Comparison of ENCODE assay signal across 8 mouse cellular contexts in the genomic region with DNA sequence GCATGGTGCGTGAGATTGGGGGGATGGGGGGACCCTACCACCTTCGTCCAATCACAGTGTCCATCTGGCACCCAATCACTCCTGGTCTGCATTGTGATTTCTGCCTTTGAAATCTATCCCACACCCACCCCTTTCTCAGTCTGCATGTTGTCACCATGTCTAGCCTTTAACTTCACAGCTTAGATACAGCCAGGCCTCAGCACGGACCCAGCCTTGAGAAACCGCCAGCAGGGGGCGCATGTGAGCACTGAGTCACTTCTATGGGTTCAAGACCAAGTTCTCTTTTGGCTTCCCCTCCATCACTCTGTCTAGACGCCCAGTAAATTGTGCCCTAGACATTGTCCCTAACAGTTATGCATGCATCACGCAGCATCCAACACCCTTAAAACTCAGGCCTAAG. TPM values are rescaled to one million over a fixed set of nuclear protein-coding genes. Genes with fewer than 3 reads are reported as not detected.
DNase-seq lines count a peak whose midpoint lies in the region; ATAC-seq and TF ChIP-seq lines count a peak whose summit lies in the region.
"Had no signal": no experiment of that assay in that cellular context is flagged by ENCODE, and none has a peak within 500 bp of the region (broad histone marks: within the 10 kb centered on the region; RNA-seq: fewer than 3 reads in every experiment).

No protein-coding gene starts in this region.

- no peaks in the 10 kb centered on the region for H3K27me3 ChIP-seq in liver, adult 2 months (ENCODE audit: control insufficient read depth, insufficient read depth, low read length)
- H3K27me3 ChIP-seq in liver, embryonic 11.5 days (replicated peaks; ENCODE audit: control insufficient read depth, insufficient read depth, low read length): no peaks in the 10 kb centered on the region
- H3K27me3 ChIP-seq in forebrain, postnatal 0 days (ENCODE audit: insufficient read depth, low read length): no peaks in the 10 kb centered on the region
- no peaks in the 10 kb centered on the region for H3K27me3 ChIP-seq in liver, embryonic 14.5 days (ENCODE audit: control insufficient read depth, insufficient read depth, low read length)
- H3K27me3 ChIP-seq in spleen, adult 2 months (ENCODE audit: control insufficient read depth, insufficient read depth, low read length): no peaks in the 10 kb centered on the region

- peak; percentile 26 for DNase-seq in liver, adult 2 months (ENCODE audit: extremely low read depth, low read depth, low spot score)
- no peak for DNase-seq in liver, embryonic 11.5 days (ENCODE audit: low spot score)
- peak; percentile 85 for DNase-seq in NIH3T3 (ENCODE audit: low read depth)
- DNase-seq in c-Kit-positive CD71-positive TER-119-positive erythroid progenitor cells, embryonic 14.5 days (ENCODE audit: low spot score): peak; percentile 73
- peak; percentile 63 for DNase-seq in forebrain, postnatal 0 days
- DNase-seq in liver, embryonic 14.5 days (ENCODE audit: low read depth in 3 of 3, low spot score in 3 of 3): peak; percentile 42 to 46 (median 46)
- peak; percentile 36 to 64 for DNase-seq in spleen, adult 2 months (ENCODE audit: low read depth in 1 of 2, low spot score in 2 of 2)

- no peaks in the 10 kb centered on the region for H3K9me3 ChIP-seq in liver, embryonic 11.5 days (ENCODE audit: control insufficient read depth, low read length)
- no peaks in the 10 kb centered on the region for H3K9me3 ChIP-seq in forebrain, postnatal 0 days (ENCODE audit: low read length)
- no peaks in the 10 kb centered on the region for H3K9me3 ChIP-seq in liver, embryonic 14.5 days (ENCODE audit: control insufficient read depth, low read length)
- H3K9me3 ChIP-seq: neural tube, embryonic 13.5 days had no signal

- H3K79me2 ChIP-seq in liver, adult 2 months (ENCODE audit: control insufficient read depth, insufficient read depth, low read length): no peaks in the 10 kb centered on the region

- peaks cover 5% of the 10 kb centered on the region; the same call in 1 of the 2 replicates for H3K4me1 ChIP-seq in liver, adult 2 months (ENCODE audit: control insufficient read depth, insufficient read depth, low read length)
- peaks cover 21% of the 10 kb centered on the region for H3K4me1 ChIP-seq in liver, embryonic 11.5 days (replicated peaks; ENCODE audit: control insufficient read depth, insufficient read depth, low read length)
- no peaks in the 10 kb centered on the region for H3K4me1 ChIP-seq in forebrain, postnatal 0 days (ENCODE audit: insufficient read depth)
- peaks cover 4 to 12% of the 10 kb centered on the region in 2 experiments; a peak in 3 of 4 replicates for H3K4me1 ChIP-seq in liver, embryonic 14.5 days (replicated peaks; ENCODE audit: control insufficient read depth in 2 of 2, insufficient read depth in 2 of 2, low read length in 1 of 2)
- H3K4me1 ChIP-seq in spleen, adult 2 months (ENCODE audit: control insufficient read depth, insufficient read depth, insufficient read length): peaks cover 5% of the 10 kb centered on the region; the same call in 1 of the 2 replicates

- 48% methylated on average over 7 of the region's 7 CpGs for WGBS in liver, adult 2 months
- WGBS in liver, embryonic 11.5 days: 42% methylated on average over 7 of the region's 7 CpGs
- 43% methylated on average over 7 of the region's 7 CpGs for WGBS in forebrain, postnatal 0 days
- 33% methylated on average over 7 of the region's 7 CpGs for WGBS in liver, embryonic 14.5 days (ENCODE audit: insufficient replicate concordance)
- WGBS in spleen, adult 2 months: 42% methylated on average over 7 of the region's 7 CpGs

- H3K36me3 ChIP-seq in liver, adult 2 months (ENCODE audit: control insufficient read depth, insufficient read depth, low read length): no peaks in the 10 kb centered on the region
- no peaks in the 10 kb centered on the region for H3K36me3 ChIP-seq in liver, embryonic 11.5 days (ENCODE audit: control insufficient read depth, insufficient read depth, low read length)
- peaks cover 46% of the 10 kb centered on the region for H3K36me3 ChIP-seq in forebrain, postnatal 0 days (ENCODE audit: insufficient read depth)
- H3K36me3 ChIP-seq in liver, embryonic 14.5 days (replicated peaks; ENCODE audit: control insufficient read depth, insufficient read depth, low read depth): no peaks in the 10 kb centered on the region
- no peaks in the 10 kb centered on the region for H3K36me3 ChIP-seq in spleen, adult 2 months (ENCODE audit: control insufficient read depth, insufficient read depth, low read length)

- no peak overlapping the region for H3K4me2 ChIP-seq in liver, embryonic 11.5 days
- H3K4me2 ChIP-seq in forebrain, postnatal 0 days (ENCODE audit: low read depth): no peak overlapping the region
- H3K4me2 ChIP-seq in liver, embryonic 14.5 days (ENCODE audit: low read depth): no peak overlapping the region
- H3K4me2 ChIP-seq: neural tube, embryonic 13.5 days had no signal

- no peak overlapping the region for H3K9ac ChIP-seq in liver, adult 2 months (ENCODE audit: low read depth, low read length)
- H3K9ac ChIP-seq in liver, embryonic 11.5 days (ENCODE audit: low read depth, low read length): no peak overlapping the region
- no peak overlapping the region for H3K9ac ChIP-seq in forebrain, postnatal 0 days
- no peak overlapping the region for H3K9ac ChIP-seq in liver, embryonic 14.5 days (replicated peaks)
- H3K9ac ChIP-seq: neural tube, embryonic 13.5 days had no signal

- no peak for ATAC-seq in liver, embryonic 11.5 days (replicated peaks; ENCODE audit: low FRiP score)
- peak; percentile 26; the same call in 1 of the 2 replicates for ATAC-seq in forebrain, postnatal 0 days
- no peak for ATAC-seq in liver, embryonic 14.5 days (ENCODE audit: insufficient read depth)

- no peak overlapping the region for H3K4me3 ChIP-seq in liver, adult 2 months (ENCODE audit: insufficient read depth, low read depth, low read length)
- no peak overlapping the region for H3K4me3 ChIP-seq in liver, embryonic 11.5 days (ENCODE audit: low read depth, low read length)
- no peak overlapping the region for H3K4me3 ChIP-seq in forebrain, postnatal 0 days (ENCODE audit: low read depth, low read length)
- H3K4me3 ChIP-seq in liver, embryonic 14.5 days (ENCODE audit: insufficient read depth in 1 of 2, low read depth in 2 of 2, low read length in 2 of 2): no peak overlapping the region
- H3K4me3 ChIP-seq in spleen, adult 2 months (ENCODE audit: extremely low read depth, insufficient read depth, insufficient read length): no peak overlapping the region
- H3K4me3 ChIP-seq: neural tube, embryonic 13.5 days had no signal

- H3K27ac ChIP-seq in liver, adult 2 months (replicated peaks; ENCODE audit: insufficient read depth, low read depth, low read length): no peak overlapping the region
- H3K27ac ChIP-seq in liver, embryonic 11.5 days (ENCODE audit: low read depth, low read length): no peak overlapping the region
- H3K27ac ChIP-seq in forebrain, postnatal 0 days (ENCODE audit: low read depth, low read length): no peak overlapping the region
- H3K27ac ChIP-seq in liver, embryonic 14.5 days: no peak overlapping the region
- H3K27ac ChIP-seq in spleen, adult 2 months (ENCODE audit: insufficient read depth, low read length): no peak overlapping the region
- H3K27ac ChIP-seq: neural tube, embryonic 13.5 days had no signal

- peak; percentile 88 for TF ChIP-seq CTCF in liver, adult 2 months (IDR thresholded peaks at IDR 0.05; ENCODE audit: low read depth, low read length)
- TF ChIP-seq CTCF in forebrain, postnatal 0 days (IDR thresholded peaks at IDR 0.05; ENCODE audit: low read depth): peak; percentile 81
- TF ChIP-seq CTCF in liver, embryonic 14.5 days (IDR thresholded peaks at IDR 0.05; ENCODE audit: low read depth): peak; percentile 93
- TF ChIP-seq CTCF in spleen, adult 2 months (IDR thresholded peaks at IDR 0.05; ENCODE audit: extremely low read depth, insufficient read depth, insufficient read length, insufficient replicate concordance): peak; percentile 87; the same call in 1 of the 2 replicates

- TF ChIP-seq POLR2A in liver, adult 2 months (IDR thresholded peaks at IDR 0.05; ENCODE audit: extremely low read depth, insufficient read depth, low read length): no peak
- no peak for TF ChIP-seq POLR2A in spleen, adult 2 months (IDR thresholded peaks at IDR 0.05; ENCODE audit: low read depth, low read length)

- TF ChIP-seq EP300 in liver, embryonic 14.5 days (IDR thresholded peaks at IDR 0.05; ENCODE audit: low read depth): no peak

RNA-seq across cellular contexts. Expression of a gene that starts 8.3 kb away (rescaled TPM):
- 1.3 TPM in 2 replicates for total RNA-seq in liver, adult 2 months (2014; rRNA removed)
- 2.7 and 3.9 TPM in 2 replicates for polyA plus RNA-seq in liver, adult 2 months (2012; rRNA removed)
- polyA plus RNA-seq in liver, embryonic 11.5 days (2014; fragmentation: Nextera tagmentation; extraction: Ambion mirVana): 1.4 and 1.5 TPM in 2 replicates
- 71.0 and 76.4 TPM in 2 replicates for total RNA-seq in forebrain, postnatal 0 days (2014; rRNA removed)
- 15.6 and 18.1 TPM in 2 replicates for polyA plus RNA-seq in forebrain, postnatal 0 days (2015; fragmentation: Nextera tagmentation; extraction: Ambion mirVana)
- polyA plus RNA-seq in liver, embryonic 14.5 days (2012; rRNA removed): 0.92 and 1.1 TPM in 2 replicates
- polyA plus RNA-seq in liver, embryonic 14.5 days (2014; fragmentation: Nextera tagmentation; extraction: Ambion mirVana): 0.43 and 0.71 TPM in 2 replicates
- polyA plus RNA-seq in spleen, adult 2 months (2012; rRNA removed): 9.1 and 11.8 TPM in 2 replicates

RNA-seq across cellular contexts. Expression of a gene that starts 10.0 kb away (rescaled TPM):
- total RNA-seq in liver, adult 2 months (2014; rRNA removed): 90.0 and 116 TPM in 2 replicates
- polyA plus RNA-seq in liver, adult 2 months (2012; rRNA removed): 543 and 600 TPM in 2 replicates
- 0.23 and 0.34 TPM in 2 replicates for polyA plus RNA-seq in liver, embryonic 11.5 days (2014; fragmentation: Nextera tagmentation; extraction: Ambion mirVana)
- total RNA-seq in forebrain, postnatal 0 days (2014; rRNA removed): not detected in 2 replicates
- 0.33 and 0.46 TPM in 2 replicates for polyA plus RNA-seq in forebrain, postnatal 0 days (2015; fragmentation: Nextera tagmentation; extraction: Ambion mirVana)
- 0.09 and 0.10 TPM in 2 replicates for polyA plus RNA-seq in liver, embryonic 14.5 days (2012; rRNA removed)
- polyA plus RNA-seq in liver, embryonic 14.5 days (2014; fragmentation: Nextera tagmentation; extraction: Ambion mirVana): 0.29 and 0.67 TPM in 2 replicates
- 56.0 and 79.2 TPM in 2 replicates for polyA plus RNA-seq in spleen, adult 2 months (2012; rRNA removed)

RNA-seq across cellular contexts. Expression of a gene that starts 14.4 kb away (rescaled TPM):
- total RNA-seq in liver, adult 2 months (2014; rRNA removed): 19.2 and 24.6 TPM in 2 replicates
- polyA plus RNA-seq in liver, adult 2 months (2012; rRNA removed): 42.7 and 58.2 TPM in 2 replicates
- polyA plus RNA-seq in liver, embryonic 11.5 days (2014; fragmentation: Nextera tagmentation; extraction: Ambion mirVana): 0.43 and 0.68 TPM in 2 replicates
- 2.7 and 3.2 TPM in 2 replicates for total RNA-seq in forebrain, postnatal 0 days (2014; rRNA removed)
- 2.4 and 3.9 TPM in 2 replicates for polyA plus RNA-seq in forebrain, postnatal 0 days (2015; fragmentation: Nextera tagmentation; extraction: Ambion mirVana)
- polyA plus RNA-seq in liver, embryonic 14.5 days (2012; rRNA removed): 0.11 and 0.29 TPM in 2 replicates
- 0.34 and 0.35 TPM in 2 replicates for polyA plus RNA-seq in liver, embryonic 14.5 days (2014; fragmentation: Nextera tagmentation; extraction: Ambion mirVana)
- polyA plus RNA-seq in spleen, adult 2 months (2012; rRNA removed): 0.30 and 0.36 TPM in 2 replicates

RNA-seq across cellular contexts. Expression of a gene that starts 22.2 kb away (rescaled TPM):
- total RNA-seq in liver, adult 2 months (2014; rRNA removed): 2.1 and 2.3 TPM in 2 replicates
- polyA plus RNA-seq in liver, adult 2 months (2012; rRNA removed): 1.8 and 2.8 TPM in 2 replicates
- polyA plus RNA-seq in liver, embryonic 11.5 days (2014; fragmentation: Nextera tagmentation; extraction: Ambion mirVana): 0.14 TPM in 1 of 2 replicates, not detected in the other
- total RNA-seq in forebrain, postnatal 0 days (2014; rRNA removed): 0.08 and 0.52 TPM in 2 replicates
- polyA plus RNA-seq in forebrain, postnatal 0 days (2015; fragmentation: Nextera tagmentation; extraction: Ambion mirVana): 0.02 TPM in 1 of 2 replicates, not detected in the other
- 0.01 TPM in 2 replicates for polyA plus RNA-seq in liver, embryonic 14.5 days (2012; rRNA removed)
- polyA plus RNA-seq in liver, embryonic 14.5 days (2014; fragmentation: Nextera tagmentation; extraction: Ambion mirVana): 0.03 TPM in 1 of 2 replicates, not detected in the other
- 2.3 and 3.0 TPM in 2 replicates for polyA plus RNA-seq in spleen, adult 2 months (2012; rRNA removed)

RNA-seq across cellular contexts. Expression of a gene that starts 30.5 kb away (rescaled TPM):
- total RNA-seq in liver, adult 2 months (2014; rRNA removed): 16.2 and 20.9 TPM in 2 replicates
- 21.8 and 25.5 TPM in 2 replicates for polyA plus RNA-seq in liver, adult 2 months (2012; rRNA removed)
- 6.8 and 7.5 TPM in 2 replicates for polyA plus RNA-seq in liver, embryonic 11.5 days (2014; fragmentation: Nextera tagmentation; extraction: Ambion mirVana)
- 11.0 and 12.8 TPM in 2 replicates for total RNA-seq in forebrain, postnatal 0 days (2014; rRNA removed)
- 8.6 TPM in 2 replicates for polyA plus RNA-seq in forebrain, postnatal 0 days (2015; fragmentation: Nextera tagmentation; extraction: Ambion mirVana)
- polyA plus RNA-seq in liver, embryonic 14.5 days (2012; rRNA removed): 1.5 and 1.8 TPM in 2 replicates
- 2.4 and 2.7 TPM in 2 replicates for polyA plus RNA-seq in liver, embryonic 14.5 days (2014; fragmentation: Nextera tagmentation; extraction: Ambion mirVana)
- polyA plus RNA-seq in spleen, adult 2 months (2012; rRNA removed): 6.6 and 7.3 TPM in 2 replicates

Comparison
In these comparisons a context has a peak if more than half of its experiments do, and no peak if none do; other contexts are left out.
1. RNA of a gene that starts 10.0 kb away (polyA plus RNA-seq): 543 to 600 TPM in liver, adult 2 months and 56.0 to 79.2 TPM in spleen, adult 2 months; 0.09 to 0.67 TPM in liver, embryonic 14.5 days, 0.33 to 0.46 TPM in forebrain, postnatal 0 days and 0.23 to 0.34 TPM in liver, embryonic 11.5 days; every median in the first group is over 10 times any median in the second.
2. Peak in every context shown above with its lines, with median percentiles within 50 percentile points of each other: CTCF ChIP-seq.